Mouse (Mus musculus): ENCODE measurements around the gene Gm49711. TPM values are rescaled to one million over a fixed set of nuclear protein-coding genes. Genes with fewer than 3 reads are reported as not detected.

Gm49711 gene
- not detected in 2 replicates for polyA plus RNA-seq (2012; ENCODE audit: insufficient read depth, insufficient read length, missing spikeins)

DNA sequence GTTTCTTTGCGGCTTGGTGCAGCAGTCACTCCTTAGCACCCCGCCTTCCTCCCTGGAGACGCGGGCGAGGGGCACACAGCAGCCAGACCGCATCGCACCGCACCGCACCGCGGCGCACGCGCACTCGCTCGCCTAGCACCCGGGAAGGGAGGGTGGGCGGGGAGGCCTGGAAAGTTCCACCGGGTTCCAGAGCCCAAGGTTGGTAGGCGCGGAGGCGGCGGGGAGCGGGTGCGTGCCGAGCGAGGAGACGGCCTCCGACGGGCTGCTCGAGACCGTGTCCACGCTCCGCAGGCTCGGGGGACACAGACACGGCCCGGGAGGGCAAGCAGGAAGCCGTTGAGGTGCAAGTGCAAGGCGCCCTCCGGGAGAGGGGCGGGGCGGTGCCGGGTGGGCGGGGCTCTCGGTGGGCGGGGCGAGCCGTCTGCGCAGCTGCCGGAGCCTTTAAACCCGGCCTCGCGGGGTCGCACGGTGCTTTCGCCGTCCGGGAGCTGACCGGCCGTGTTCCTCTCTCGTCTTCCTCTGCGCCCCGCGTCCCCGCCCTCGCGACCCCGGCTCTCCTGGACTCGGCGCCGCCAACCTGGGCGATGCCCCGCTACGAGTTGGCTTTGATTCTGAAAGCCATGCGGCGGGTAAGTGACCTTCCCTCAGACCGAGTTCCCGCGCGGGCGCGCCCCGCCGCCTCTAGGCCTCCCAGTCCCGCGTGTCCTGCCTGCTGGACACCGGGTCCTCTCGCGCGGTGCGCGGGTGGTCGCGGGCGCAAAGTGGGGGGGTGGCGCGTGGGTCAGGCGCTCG, at the start of gene Gm49711, which contains the start of the genes Mrps6 and Slc5a3:
Gm49711 (plus strand) TSS at position 465 of the 792 bp plus-strand sequence.
Mrps6 (plus strand) TSS at position 419 of the 792 bp plus-strand sequence.
Slc5a3 (plus strand) TSS at position 471 of the 792 bp plus-strand sequence.
- H3K4me1 ChIP-seq (ENCODE audit: control insufficient read depth, insufficient read depth, insufficient read length, low read length) = no peaks in the 10 kb centered on the region
- peak within 1 kb of the TSS; percentile 96 for H3K27ac ChIP-seq (replicated peaks; ENCODE audit: low read depth, low read length)

DNA sequence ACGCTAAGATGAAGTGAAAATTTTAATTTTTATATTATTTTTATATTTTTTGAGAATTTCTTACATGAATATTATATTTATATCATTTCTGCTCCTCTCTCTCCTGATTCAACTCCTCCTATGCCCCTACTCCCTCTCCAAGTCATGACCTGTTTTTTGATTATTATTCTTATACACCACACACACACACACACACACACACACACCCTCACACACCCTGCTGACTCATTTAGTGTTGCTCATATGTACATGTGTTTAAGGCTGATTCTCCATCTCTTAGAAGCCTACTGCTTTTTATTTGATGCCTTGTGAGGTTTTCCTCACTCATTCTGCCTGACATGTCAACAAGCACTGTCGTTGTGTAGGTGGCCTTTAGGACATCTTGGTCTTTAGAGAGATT, 48.5 kb upstream of the Gm49711 start:
- H3K4me1 ChIP-seq (ENCODE audit: control insufficient read depth, insufficient read depth, insufficient read length, low read length) = 0 out of 2 replicates have a peak, but pooled peaks cover 3% of the 10 kb centered on the region
- no peak overlapping the region for H3K4me3 ChIP-seq (ENCODE audit: insufficient read depth, low read depth, low read length)
- H3K27ac ChIP-seq (replicated peaks; ENCODE audit: low read depth, low read length) = no peak overlapping the region

More for the DNA sequence above, at the start of gene Gm49711, which contains the start of the genes Mrps6 and Slc5a3:
- peak within 1 kb of the TSS; percentile 79 for H3K4me3 ChIP-seq (ENCODE audit: insufficient read depth, low read depth, low read length)

DNA sequence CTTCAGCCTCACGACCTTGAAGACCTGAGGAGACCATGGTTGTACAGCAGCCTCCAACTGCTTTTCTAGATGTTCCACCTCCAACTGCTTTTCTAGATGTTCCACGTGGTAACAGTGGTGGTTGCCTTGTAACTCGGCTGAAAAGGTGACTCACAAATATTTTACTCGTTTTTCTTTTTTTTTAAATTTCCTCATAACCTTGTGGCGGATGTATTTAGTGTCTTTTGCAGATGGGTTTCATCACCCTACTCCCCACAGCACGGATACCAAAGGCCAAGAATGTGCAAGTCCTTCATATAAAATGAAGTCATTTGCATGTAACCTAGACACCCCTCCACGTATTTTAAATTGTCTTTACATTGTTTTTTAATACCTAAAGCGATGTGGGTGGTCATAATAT, 41.3 kb upstream of the Gm49711 start:
- Histone ChIP-seq H3K27ac (replicated peaks; ENCODE audit: low read depth, low read length) (no peak overlapping the region), H3K4me3 (ENCODE audit: insufficient read depth, low read depth, low read length) (no peak overlapping the region), H3K4me1 (ENCODE audit: control insufficient read depth, insufficient read depth, insufficient read length, low read length) (0 out of 2 replicates have a peak, but pooled peaks cover 2% of the 10 kb centered on the region)

DNA sequence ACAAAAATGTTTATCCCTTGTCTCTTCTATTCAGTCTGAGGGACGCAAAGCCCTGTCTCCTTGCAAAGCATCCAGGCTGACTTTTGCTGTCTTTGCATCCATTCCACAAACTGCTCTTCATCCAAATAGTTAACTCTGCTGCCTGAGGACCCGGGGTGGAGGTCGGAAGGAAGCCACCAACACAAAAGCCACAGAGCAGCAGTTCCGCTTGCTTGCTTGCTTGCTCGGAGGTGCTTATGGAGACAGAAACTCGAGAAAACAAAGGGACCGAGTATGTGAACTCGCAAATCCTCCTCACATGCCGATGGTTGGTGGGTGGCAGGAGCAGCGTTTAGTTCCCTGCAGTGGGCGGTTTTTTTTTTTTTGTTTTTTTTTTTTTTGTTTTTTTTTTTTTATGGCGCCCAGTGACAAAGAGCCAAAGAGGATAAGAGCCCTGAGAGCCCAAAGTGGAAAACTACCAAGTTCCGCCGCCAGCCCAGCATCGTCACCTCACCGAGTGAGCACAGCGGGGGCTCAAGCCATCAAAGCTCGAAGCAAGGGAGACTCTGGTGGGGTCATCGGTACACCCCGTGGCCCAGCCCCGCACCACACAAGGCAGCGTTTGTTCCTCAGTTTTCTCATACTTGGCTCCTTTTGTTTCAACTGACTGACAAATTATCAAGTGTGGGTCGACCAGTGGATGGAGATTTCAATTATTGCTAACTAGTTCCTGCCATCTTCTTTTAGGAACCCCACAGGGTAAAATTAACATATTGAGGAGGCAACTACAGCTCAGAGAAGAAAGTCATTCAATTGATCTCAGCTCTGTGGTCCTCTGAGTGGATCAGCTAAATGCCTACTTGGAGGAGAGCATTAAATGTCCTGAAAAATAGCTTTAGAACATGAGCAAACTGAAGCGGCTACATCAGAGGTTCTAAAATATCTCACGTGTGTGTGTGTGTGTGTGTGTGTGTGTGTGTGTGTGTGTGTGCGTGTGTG, 38.7 kb upstream of the Gm49711 start:
- Histone ChIP-seq H3K4me3 (ENCODE audit: insufficient read depth, low read depth, low read length) (peak overlapping the region; percentile 72), H3K27ac (replicated peaks; ENCODE audit: low read depth, low read length) (peak overlapping the region; percentile 74), H3K4me1 (ENCODE audit: control insufficient read depth, insufficient read depth, insufficient read length, low read length) (0 out of 2 replicates have a peak, but pooled peaks cover 2% of the 10 kb centered on the region)

DNA sequence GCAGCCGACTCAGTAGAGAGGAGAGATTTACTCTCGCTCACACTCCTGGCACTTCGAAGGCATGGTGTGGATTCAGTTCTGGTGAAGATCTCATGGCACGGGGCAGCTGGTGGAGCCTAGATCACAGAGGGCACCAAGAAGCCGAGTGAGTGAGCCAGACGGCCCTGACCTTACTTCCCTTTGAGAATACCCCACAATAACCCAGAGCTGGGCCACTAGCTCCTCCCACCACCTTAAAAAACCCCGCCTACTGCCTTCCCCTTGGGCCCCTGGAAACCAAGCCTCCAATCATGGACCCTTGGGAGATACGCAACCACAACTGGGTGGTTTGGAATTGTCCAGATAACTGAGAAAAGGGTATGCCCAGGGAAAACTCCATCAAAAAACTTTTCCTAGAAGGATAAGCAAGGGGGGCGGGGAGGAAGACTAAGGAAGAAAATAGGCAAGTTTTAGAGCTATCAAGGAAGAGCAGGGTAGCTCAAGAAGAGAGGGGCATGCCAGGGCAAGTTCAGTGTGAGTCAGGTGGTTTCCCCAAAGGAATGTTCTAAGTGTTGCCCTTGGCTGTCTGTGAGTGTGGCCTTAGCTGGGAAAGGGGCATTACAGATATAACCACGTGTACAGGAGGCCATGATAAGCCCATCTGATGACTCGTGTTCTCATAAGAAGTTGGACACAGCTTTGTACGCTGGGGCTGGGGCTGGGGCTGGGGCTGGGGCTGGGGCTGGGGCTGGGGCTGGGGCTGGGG, 36.3 kb upstream of the Gm49711 start:
- H3K27ac ChIP-seq (replicated peaks; ENCODE audit: low read depth, low read length) = no peak overlapping the region
- 0 out of 2 replicates have a peak, but pooled peaks cover 2% of the 10 kb centered on the region for H3K4me1 ChIP-seq (ENCODE audit: control insufficient read depth, insufficient read depth, insufficient read length, low read length)
- H3K4me3 ChIP-seq (ENCODE audit: insufficient read depth, low read depth, low read length) = no peak overlapping the region

DNA sequence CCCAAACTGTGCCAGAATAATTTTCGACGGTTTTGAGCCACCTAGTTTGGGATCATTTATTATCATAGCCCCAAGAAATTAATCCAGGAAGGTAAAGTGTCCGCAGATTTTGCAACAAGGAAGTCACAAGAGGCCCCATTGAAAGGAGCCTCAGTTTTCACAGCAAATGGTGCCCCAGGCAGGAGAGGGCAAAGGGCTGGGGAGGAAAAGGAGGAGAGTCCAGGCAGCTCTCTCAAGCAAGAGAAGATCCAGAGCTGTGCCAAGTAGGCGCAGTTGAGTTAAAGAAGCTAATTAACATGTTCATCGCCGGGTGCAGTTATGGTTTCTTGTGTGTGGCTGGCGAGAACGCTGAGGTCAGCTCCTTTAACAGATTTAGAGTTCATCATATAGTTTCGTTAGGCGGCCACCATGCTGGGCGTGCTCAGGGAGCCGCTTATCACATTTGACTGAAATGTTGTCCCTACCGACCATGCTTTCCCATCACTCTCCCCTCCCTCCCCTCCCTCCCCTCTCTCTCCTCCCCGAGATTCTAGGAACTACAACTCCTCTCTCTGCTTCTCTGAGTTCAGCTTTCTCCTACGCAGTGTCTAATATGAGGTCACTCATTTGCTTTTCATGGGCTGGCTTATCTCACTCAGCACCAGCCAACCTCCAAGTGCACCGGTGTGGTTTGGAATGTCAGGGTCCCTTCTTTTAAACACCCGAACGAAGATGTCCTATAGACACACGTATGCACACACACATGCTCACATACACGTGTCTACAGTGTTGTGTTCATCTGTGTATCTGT, 35.4 kb upstream of the Gm49711 start:
- no peak overlapping the region for H3K27ac ChIP-seq (replicated peaks; ENCODE audit: low read depth, low read length)
- H3K4me3 ChIP-seq (ENCODE audit: insufficient read depth, low read depth, low read length) = no peak overlapping the region
- H3K4me1 ChIP-seq (ENCODE audit: control insufficient read depth, insufficient read depth, insufficient read length, low read length) = 0 out of 2 replicates have a peak, but pooled peaks cover 2% of the 10 kb centered on the region

DNA sequence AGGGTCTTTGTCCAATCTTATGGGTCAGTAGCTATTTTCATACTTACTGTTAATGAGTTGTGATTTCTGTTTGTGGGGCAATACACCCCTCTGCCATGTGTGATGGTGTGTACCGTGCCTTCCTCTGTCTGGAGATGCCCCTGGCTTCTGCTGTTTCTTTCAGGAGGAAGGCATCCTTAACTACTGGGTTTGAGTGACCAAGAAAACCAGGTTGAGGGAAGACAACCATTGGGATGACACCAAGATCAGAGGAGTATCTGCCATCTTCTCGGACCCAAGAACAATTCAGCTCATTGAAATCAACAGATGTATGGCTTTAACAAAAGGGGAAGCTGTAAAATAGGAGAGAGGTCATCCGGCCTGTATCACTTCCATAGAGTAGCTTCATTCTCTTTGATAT, 24.8 kb upstream of the Gm49711 start:
- H3K27ac ChIP-seq (replicated peaks; ENCODE audit: low read depth, low read length) = no peak overlapping the region
- no peak overlapping the region for H3K4me3 ChIP-seq (ENCODE audit: insufficient read depth, low read depth, low read length)
- H3K4me1 ChIP-seq (ENCODE audit: control insufficient read depth, insufficient read depth, insufficient read length, low read length) = no peaks in the 10 kb centered on the region

DNA sequence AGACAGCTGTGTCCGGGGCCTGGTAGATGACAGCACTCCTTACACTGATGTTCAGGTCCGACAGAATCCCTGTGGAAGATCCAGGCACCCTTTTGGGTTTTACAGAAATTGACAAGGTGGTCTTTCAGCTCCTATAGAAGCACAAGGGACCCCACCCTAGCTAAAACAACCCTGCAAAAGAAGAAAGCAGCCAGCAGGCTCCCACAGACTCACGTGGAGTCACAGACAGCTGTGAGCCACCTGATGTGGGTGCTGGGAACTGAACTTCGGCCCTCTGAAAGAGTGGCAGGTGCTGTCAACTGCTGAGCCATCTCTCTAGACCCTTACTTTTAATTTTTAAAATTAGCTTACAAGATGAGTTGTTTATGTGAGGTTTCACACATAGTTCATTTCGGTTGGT, 23.4 kb upstream of the Gm49711 start:
- Histone ChIP-seq H3K4me1 (ENCODE audit: control insufficient read depth, insufficient read depth, insufficient read length, low read length) (no peaks in the 10 kb centered on the region), H3K27ac (replicated peaks; ENCODE audit: low read depth, low read length) (no peak overlapping the region), H3K4me3 (ENCODE audit: insufficient read depth, low read depth, low read length) (no peak overlapping the region)

DNA sequence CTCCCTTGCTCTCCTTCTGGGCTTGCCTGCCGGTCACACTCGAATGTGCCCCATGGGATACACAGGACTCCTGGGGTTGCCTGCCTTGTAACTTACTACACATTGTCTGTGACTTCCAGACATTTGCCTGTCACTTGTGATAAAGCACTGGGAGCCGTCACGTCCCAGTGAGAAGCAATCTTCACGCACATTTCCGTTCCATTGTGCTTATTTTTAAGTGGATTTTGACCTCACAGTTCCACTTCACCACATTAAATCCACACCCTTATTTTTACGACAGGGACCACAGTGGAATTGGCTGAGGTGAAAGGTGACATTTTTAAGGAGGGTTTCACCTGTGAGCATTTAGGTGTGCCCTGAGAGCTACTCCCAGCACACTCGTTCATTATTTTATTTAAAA, 21.4 kb upstream of the Gm49711 start:
- Histone ChIP-seq H3K4me3 (ENCODE audit: insufficient read depth, low read depth, low read length) (no peak overlapping the region), H3K4me1 (ENCODE audit: control insufficient read depth, insufficient read depth, insufficient read length, low read length) (no peaks in the 10 kb centered on the region), H3K27ac (replicated peaks; ENCODE audit: low read depth, low read length) (no peak overlapping the region)

DNA sequence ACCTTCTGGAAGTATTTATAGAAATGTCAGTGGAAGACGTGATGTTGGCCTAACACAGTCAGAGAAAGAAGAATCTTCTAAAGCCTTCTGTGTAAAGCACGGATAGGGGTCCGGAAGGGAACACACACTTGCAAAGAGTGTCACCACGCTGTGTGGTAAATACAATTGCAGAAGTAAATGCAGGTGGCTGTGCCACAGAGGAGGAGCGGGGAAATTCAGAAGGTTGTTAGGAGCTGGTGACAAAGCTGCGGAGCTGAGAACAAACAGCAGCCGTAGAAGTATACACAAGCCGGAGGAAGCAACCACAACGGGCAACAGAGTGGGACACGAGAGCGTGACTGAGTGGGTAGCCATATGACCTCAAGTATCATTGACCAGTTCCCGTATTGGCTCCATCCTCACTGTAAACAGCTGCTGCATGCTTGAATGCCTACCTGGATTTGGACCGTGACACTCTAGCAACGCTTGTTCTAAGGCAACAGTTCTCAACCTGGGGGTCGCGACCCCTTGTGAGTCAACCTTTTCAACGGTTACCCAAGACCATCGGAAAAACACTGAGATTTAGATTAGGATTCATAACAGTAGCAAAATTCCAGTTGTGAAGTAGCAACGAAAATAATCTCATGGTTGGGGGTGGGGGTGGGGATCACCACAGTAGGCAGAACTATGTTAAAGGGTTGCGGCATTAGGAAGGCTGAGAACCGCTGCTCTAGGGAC, 20.1 kb upstream of the Gm49711 start:
- H3K4me3 ChIP-seq (ENCODE audit: insufficient read depth, low read depth, low read length) = no peak overlapping the region
- H3K27ac ChIP-seq (replicated peaks; ENCODE audit: low read depth, low read length) = no peak overlapping the region
- no peaks in the 10 kb centered on the region for H3K4me1 ChIP-seq (ENCODE audit: control insufficient read depth, insufficient read depth, insufficient read length, low read length)

DNA sequence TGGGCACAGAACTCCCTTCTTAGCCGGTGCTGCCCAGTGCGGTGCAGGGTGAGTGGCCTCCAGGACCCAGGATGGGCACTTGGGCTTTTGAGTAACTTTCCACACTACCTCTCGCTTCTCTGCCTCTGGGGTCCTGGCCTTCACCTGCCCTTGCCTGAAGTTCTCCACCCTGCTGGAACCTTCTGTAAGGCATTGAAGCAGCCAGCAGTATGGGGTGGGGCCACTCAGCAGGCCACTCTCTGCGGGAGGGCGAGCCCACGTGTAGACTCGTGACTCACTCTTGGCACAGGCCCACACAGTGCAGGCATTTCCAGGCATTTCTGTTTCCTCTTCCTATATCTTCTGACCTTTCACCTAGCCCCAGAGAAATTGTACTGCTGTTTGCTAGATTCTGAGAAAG, 18.7 kb upstream of the Gm49711 start:
- no peak overlapping the region for H3K27ac ChIP-seq (replicated peaks; ENCODE audit: low read depth, low read length)

DNA sequence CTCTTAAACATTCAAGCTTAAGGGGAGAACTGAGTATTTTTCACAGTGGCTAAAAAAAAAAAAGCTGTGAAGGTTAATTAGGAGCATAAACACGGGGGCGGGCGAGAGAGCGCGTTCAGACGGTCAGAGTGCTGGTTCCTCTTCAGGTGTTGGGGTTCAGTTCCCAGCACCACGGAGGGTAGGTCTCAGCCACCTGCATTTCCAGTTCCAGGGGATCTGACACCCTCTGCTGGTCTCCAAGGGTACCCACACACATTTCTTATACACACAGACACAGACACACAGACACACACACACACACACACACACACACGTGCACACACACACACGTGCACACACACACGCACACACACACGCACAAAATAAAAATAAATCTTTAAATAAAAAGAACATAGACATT, 18.1 kb upstream of the Gm49711 start:
- Histone ChIP-seq H3K4me1 (ENCODE audit: control insufficient read depth, insufficient read depth, insufficient read length, low read length) (no peaks in the 10 kb centered on the region), H3K27ac (replicated peaks; ENCODE audit: low read depth, low read length) (no peak overlapping the region), H3K4me3 (ENCODE audit: insufficient read depth, low read depth, low read length) (no peak overlapping the region)

More for the DNA sequence above, 18.7 kb upstream of the Gm49711 start:
- Histone ChIP-seq H3K4me1 (ENCODE audit: control insufficient read depth, insufficient read depth, insufficient read length, low read length) (no peaks in the 10 kb centered on the region), H3K4me3 (ENCODE audit: insufficient read depth, low read depth, low read length) (no peak overlapping the region)

DNA sequence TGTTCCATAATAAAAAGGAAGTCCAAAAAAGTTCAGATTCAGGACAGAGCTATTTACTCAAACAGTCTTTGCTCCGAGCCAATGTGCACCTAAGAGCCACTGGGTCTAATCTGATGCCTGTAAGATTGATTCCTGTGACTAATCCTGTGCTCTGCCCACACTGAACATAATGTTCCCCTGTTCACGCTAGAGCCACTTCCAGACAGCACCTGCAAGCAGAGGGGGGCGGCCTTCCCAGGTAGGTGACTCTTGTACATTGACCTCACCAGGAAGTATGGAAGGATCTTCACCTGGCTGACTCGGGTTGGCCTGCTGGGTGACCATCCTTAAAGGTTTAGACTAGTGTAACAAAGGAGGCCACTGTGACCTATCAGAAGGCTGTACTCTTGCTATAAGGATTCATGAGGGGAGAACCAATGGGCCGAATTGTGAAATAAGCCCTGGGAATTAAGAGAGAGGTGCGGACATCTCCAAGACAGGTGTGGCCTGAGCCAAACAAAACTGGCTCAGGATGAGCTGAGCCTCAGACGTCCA, 6.3 kb upstream of the Gm49711 start:
- H3K4me3 ChIP-seq (ENCODE audit: insufficient read depth, low read depth, low read length) = no peak overlapping the region
- H3K4me1 ChIP-seq (ENCODE audit: control insufficient read depth, insufficient read depth, insufficient read length, low read length) = no peaks in the 10 kb centered on the region
- no peak overlapping the region for H3K27ac ChIP-seq (replicated peaks; ENCODE audit: low read depth, low read length)
